Mouse (Mus musculus) neural tube, embryonic 13.5 days (tissue): ENCODE data around the gene Rps7. TPM values are rescaled to one million over a fixed set of nuclear protein-coding genes. Genes with fewer than 3 reads are reported as not detected.

Experiments
- ATAC-seq: fragments of 200-750 bp; cut with Nextera tagmentation; 2 replicates; pipeline ENCODE4 v1.8.0; 2017; ENCODE audit warnings: low read depth, mild to moderate bottlenecking, moderate TSS enrichment, moderate library complexity
- H3K27ac ChIP-seq: fragments of 300-500 bp; sonication (generic); replicated peaks from 2 replicates; pipeline ENCODE4 v1.5.1; 2015; ENCODE audit warnings: moderate library complexity, mild to moderate bottlenecking, inconsistent platforms
- H3K27me3 ChIP-seq: fragments of 300-500 bp; sonication (generic); 2 replicates; pipeline ENCODE4 v1.6.1; 2015; ENCODE audit warnings: mild to moderate bottlenecking, inconsistent platforms
- H3K36me3 ChIP-seq: fragments of 300-500 bp; sonication (generic); 2 replicates; pipeline ENCODE4 v1.6.1; 2015; ENCODE audit warnings: mild to moderate bottlenecking, inconsistent platforms
- H3K4me1 ChIP-seq: fragments of 300-500 bp; sonication (generic); replicated peaks from 2 replicates; pipeline ENCODE4 v1.6.1; 2015; ENCODE audit warnings: inconsistent platforms
- H3K4me2 ChIP-seq: fragments of 300-500 bp; sonication (generic); 2 replicates; pipeline ENCODE4 v1.6.1; 2015; ENCODE audit warnings: inconsistent platforms, mild to moderate bottlenecking, moderate library complexity
- H3K4me3 ChIP-seq: fragments of 300-500 bp; sonication (generic); 2 replicates; pipeline ENCODE4 v1.5.1; 2015; ENCODE audit warnings: mild to moderate bottlenecking, inconsistent platforms
- H3K9ac ChIP-seq: fragments of 300-500 bp; sonication (generic); 2 replicates; pipeline ENCODE4 v1.6.1; 2015; ENCODE audit warnings: moderate library complexity, mild to moderate bottlenecking, inconsistent platforms
- H3K9me3 ChIP-seq: fragments of 300-500 bp; sonication (generic); 2 replicates; pipeline ENCODE4 v1.6.1; 2016; ENCODE audit warnings: inconsistent platforms
- WGBS: fragments of 180-500 bp; shearing (Covaris S2); methylation state at CpG from one replicate; pipeline ENCODE4 v1.1.7; 2015; 5-methylcytosine and 5-hydroxymethylcytosine counted together
- polyA plus RNA-seq: library from polyadenylated mRNA; unstranded; fragments of >200 nt; fragmentation: Nextera tagmentation; extraction: Ambion mirVana; gene quantifications from 2 replicates; pipeline ENCODE4 v1.2.1, GENCODE M21; 2015

The Rps7 gene
- polyA plus RNA-seq, 1 experiment from 2014 or later: 517 TPM

DNA sequence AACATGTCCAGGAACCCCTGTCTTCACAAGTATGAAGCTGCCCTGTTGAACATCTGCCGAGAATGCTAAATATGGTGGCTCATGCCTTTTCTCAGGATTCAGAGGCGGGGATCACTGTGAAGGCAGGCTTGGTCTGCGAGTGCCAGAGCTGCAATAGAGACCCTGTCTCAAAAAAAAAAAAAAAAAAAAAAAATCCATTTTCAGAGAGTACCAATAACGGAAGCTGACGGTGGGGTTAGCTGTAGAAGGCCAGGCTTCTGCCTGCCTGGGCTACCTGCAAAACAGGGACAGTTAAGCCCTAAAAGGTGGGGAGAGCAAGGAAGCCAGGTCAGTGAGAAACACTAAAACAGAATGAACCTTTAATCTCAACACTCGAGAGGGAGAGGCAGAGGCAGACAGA, 790 bp upstream of the Rps7 start:
- 86% methylated on average over 6 of the region's 6 CpGs for WGBS
- Histone ChIP-seq H3K36me3 (peaks cover 25% of the 10 kb centered on the region), H3K4me1 (peaks cover 30% of the 10 kb centered on the region), H3K27ac (no peak overlapping the region), H3K4me2 (peak overlapping the region; percentile 88), H3K27me3 (no peaks in the 10 kb centered on the region), H3K4me3 (peak overlapping the region; percentile 95), H3K9ac (no peak overlapping the region), H3K9me3 (no peaks in the 10 kb centered on the region)
- no peak for ATAC-seq

DNA sequence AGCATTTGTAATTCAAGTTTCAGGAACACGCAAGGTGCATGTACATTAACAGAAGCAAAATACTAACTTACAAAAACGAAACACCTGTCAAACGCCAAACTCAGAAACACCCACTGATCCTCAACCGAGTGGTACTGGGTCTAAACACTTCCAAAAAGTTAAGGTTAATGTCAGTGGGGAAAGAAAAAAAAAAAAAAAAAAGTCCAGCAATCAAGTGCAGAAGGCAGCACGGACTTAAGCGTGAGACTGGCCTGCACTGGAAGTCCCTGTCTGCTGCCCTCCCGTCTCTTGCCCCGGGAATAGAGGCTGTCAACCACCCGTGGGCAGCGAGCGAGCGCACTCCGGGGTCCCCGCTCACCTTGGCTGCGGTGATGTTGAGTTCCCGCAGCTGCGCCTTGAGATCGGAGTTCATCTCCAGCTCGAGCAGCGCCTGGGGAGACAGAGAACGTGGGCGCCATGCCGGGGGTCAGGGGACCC, 657 bp downstream of the Rps7 start:
- Histone ChIP-seq H3K27me3 (no peaks in the 10 kb centered on the region), H3K4me2 (peak overlapping the region; percentile 88), H3K27ac (peak overlapping the region; percentile 89), H3K4me1 (peaks cover 30% of the 10 kb centered on the region), H3K4me3 (peak overlapping the region; percentile 95), H3K9ac (peak overlapping the region; percentile 100), H3K36me3 (peaks cover 39% of the 10 kb centered on the region), H3K9me3 (no peaks in the 10 kb centered on the region)
- peak; percentile 23 for ATAC-seq
- WGBS: 2% methylated on average over 23 of the region's 23 CpGs

DNA sequence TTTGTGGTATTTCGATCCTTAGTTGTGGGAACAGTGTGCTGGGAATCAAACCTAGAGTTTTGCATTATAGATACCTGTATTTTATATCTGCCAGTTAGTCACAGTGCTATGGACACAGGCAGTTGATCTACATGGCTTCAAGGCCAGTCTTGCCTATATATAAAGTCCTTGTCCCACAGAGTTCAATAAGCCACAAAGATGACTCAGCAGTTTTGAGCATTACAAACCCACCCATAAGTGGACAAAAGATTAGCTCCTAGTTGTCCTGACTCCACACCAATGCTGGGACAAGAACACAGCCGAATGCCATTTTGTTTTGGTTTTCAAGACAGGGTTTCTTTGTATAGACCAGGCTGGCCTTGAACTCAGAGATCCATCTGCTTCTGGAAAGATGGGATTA, 7.3 kb downstream of the Rps7 start:
- H3K9ac ChIP-seq: no peak overlapping the region
- no peak for ATAC-seq
- WGBS: 93% methylated on average over 2 of the region's 2 CpGs

DNA sequence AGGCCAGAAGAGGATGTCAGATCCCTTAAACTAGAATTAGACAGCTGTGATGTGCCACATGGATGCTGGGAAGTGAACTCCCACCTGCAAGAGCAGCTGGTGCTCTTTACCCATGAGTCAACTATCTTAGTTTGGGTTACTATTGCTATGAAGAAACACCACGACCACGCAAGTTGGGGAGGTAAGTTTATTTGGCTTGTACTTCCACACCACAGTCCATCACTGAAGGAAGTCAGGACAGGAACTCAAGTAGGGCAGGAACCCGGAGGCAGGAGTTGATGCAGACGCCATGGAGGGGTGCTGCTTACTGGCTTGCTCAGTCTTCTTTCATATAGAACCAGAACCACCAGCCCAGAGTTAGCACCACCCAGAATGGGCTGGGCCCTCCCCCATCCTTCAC, 8.7 kb downstream of the Rps7 start:
- WGBS: 76% methylated on average over 4 of the region's 4 CpGs

More for the DNA sequence above, 7.3 kb downstream of the Rps7 start:
- Histone ChIP-seq H3K4me3 (no peak overlapping the region), H3K36me3 (peaks cover 56% of the 10 kb centered on the region), H3K4me2 (no peak overlapping the region), H3K27ac (no peak overlapping the region), H3K9me3 (no peaks in the 10 kb centered on the region), H3K27me3 (no peaks in the 10 kb centered on the region), H3K4me1 (peaks cover 14% of the 10 kb centered on the region)

DNA sequence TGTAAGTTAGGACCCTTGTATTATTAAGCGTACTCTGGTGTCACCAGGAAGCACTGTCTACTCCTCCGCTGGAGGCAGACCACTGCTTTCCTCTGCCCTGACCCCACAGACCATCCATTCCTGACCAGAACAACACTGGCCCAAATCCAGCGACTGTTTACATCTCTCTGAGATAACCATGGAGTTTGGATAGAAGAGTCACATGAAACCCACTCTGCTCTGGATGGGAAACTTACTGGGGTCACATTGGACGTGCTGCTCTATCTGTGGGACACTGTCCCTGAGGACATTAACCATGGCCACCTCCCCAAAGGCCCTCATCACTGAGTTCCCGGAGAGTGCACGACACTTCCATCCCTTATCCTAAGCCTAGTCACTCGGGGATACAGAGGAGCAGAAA, 10.3 kb downstream of the Rps7 start:
- H3K27me3 ChIP-seq: no peaks in the 10 kb centered on the region
- peaks cover 9% of the 10 kb centered on the region; the same call in 1 of the 2 replicates for H3K4me1 ChIP-seq
- no peaks in the 10 kb centered on the region for H3K9me3 ChIP-seq
- H3K27ac ChIP-seq: no peak overlapping the region
- WGBS: 85% methylated on average over 7 of the region's 7 CpGs
- no peak overlapping the region for H3K9ac ChIP-seq
- ATAC-seq: no peak
- H3K4me3 ChIP-seq: no peak overlapping the region
- no peak overlapping the region for H3K4me2 ChIP-seq
- peaks cover 26% of the 10 kb centered on the region for H3K36me3 ChIP-seq

More for the DNA sequence above, 8.7 kb downstream of the Rps7 start:
- Histone ChIP-seq H3K27ac (no peak overlapping the region), H3K9ac (no peak overlapping the region), H3K9me3 (no peaks in the 10 kb centered on the region), H3K36me3 (peaks cover 43% of the 10 kb centered on the region), H3K4me3 (no peak overlapping the region), H3K4me1 (peaks cover 2% of the 10 kb centered on the region; the same call in 1 of the 2 replicates), H3K27me3 (no peaks in the 10 kb centered on the region), H3K4me2 (no peak overlapping the region)
- no peak for ATAC-seq

DNA sequence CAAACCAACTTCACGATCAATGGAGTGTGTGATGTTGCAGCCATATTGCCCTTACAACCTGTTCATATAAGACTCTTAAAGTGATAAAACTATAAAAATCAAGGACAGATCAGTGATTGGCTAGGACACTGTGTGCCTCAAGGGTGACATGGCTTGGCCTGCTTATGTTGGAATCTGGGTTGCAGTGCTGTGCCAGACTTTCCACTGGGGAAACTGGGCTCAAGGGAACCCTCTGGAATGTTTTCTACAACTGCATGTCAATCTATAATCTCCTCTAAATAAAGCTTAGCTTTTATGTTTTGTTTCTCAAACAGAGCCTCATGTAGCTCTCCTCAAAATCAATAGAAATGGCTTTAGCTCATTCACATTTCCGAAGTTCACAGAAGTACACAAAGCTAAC, 11.5 kb downstream of the Rps7 start:
- H3K9ac ChIP-seq: no peak overlapping the region
- peaks cover 14% of the 10 kb centered on the region for H3K36me3 ChIP-seq
- no peaks in the 10 kb centered on the region for H3K9me3 ChIP-seq
- WGBS: 87% methylated on average over 2 of the region's 2 CpGs
- peaks cover 9% of the 10 kb centered on the region; the same call in 1 of the 2 replicates for H3K4me1 ChIP-seq
- H3K4me3 ChIP-seq: no peak overlapping the region
- ATAC-seq: no peak
- no peaks in the 10 kb centered on the region for H3K27me3 ChIP-seq
- H3K27ac ChIP-seq: no peak overlapping the region
- no peak overlapping the region for H3K4me2 ChIP-seq

DNA sequence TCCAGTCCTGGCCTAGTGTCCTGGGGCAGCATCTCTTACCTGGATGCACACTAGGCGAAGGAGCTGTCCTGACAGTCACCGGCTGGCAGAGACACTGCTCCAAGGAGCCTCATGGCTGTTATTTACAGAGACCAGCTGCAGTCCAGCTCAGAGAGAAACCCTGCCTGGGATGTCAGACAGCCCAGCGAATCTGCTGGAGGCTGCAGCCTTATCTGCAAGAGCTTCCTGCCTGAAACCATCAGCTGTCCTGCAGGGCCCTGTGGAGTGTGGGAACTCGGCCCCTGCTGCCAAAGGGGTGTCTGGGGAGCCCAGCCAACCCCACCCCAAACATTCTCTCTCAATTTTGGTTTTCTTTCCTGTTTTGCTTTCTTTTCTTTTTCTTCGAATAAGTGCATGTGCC, 12.6 kb downstream of the Rps7 start, which contains the start of gene Colec11:
Gene Colec11, minus strand, starts transcription at position 183 of the 400 bp plus-strand sequence.
- H3K4me1 ChIP-seq: peaks cover 9% of the 10 kb centered on the region; the same call in 1 of the 2 replicates
- no peak within 1 kb of the TSS for H3K9ac ChIP-seq
- WGBS: 67% methylated on average over 5 of the region's 5 CpGs
- H3K4me2 ChIP-seq: no peak within 1 kb of the TSS
- peaks cover 4% of the 10 kb centered on the region; the same call in 1 of the 2 replicates for H3K36me3 ChIP-seq
- no peaks in the 10 kb centered on the region for H3K27me3 ChIP-seq
- no peak within 1 kb of the TSS for H3K4me3 ChIP-seq
- no peak for ATAC-seq
- H3K9me3 ChIP-seq: no peaks in the 10 kb centered on the region
- H3K27ac ChIP-seq: no peak within 1 kb of the TSS

DNA sequence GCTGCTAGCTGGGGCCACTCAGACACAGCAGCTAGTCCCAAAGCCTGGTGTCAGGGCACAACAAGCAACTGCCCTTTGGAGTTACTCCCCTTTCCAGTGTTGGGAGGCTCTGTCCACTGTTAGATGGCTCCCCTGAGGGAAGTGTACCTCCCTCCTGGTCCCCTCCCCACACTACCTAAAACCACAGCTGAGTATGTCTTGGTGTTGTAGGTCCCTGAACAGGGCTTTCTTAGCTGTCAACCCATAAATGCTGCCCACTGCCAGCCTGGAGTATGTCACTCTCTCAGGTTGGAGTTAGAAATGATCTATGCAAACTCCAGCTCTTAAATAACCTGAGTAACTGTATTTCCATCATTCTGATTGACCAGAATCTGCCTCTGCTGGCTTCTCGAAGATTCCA, 13.1 kb downstream of the Rps7 start:
- WGBS: 82% methylated on average over 1 of the region's 1 CpGs
- ATAC-seq: no peak
- H3K4me3 ChIP-seq: no peak overlapping the region
- no peak overlapping the region for H3K9ac ChIP-seq
- no peak overlapping the region for H3K27ac ChIP-seq
- H3K9me3 ChIP-seq: no peaks in the 10 kb centered on the region
- H3K4me1 ChIP-seq: peaks cover 9% of the 10 kb centered on the region; the same call in 1 of the 2 replicates
- H3K36me3 ChIP-seq: no peaks in the 10 kb centered on the region
- H3K27me3 ChIP-seq: no peaks in the 10 kb centered on the region
- H3K4me2 ChIP-seq: no peak overlapping the region

DNA sequence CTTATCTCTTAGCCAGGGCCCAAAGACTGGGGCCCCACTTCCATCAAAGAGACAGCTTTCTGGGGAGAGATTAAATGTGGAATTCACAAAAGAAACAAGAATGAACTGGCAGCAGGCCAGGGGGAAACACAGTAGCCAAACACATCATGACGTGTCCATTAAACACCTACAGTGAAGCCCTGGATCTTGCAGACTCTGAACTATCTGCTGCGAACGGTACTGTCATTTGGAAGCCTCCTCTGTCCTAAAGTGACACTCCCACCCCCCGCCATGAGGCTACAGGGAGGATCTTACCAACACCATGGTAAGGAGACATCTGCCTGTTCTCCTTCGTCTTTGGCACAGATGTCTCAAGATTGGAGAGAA, 13.6 kb downstream of the Rps7 start:
- 52% methylated on average over 5 of the region's 5 CpGs for WGBS
- H3K9me3 ChIP-seq: no peaks in the 10 kb centered on the region
- H3K4me1 ChIP-seq: peaks cover 9% of the 10 kb centered on the region; the same call in 1 of the 2 replicates
- H3K27me3 ChIP-seq: no peaks in the 10 kb centered on the region
- no peak overlapping the region for H3K9ac ChIP-seq
- no peak overlapping the region for H3K27ac ChIP-seq
- H3K4me2 ChIP-seq: no peak overlapping the region
- no peak for ATAC-seq
- H3K36me3 ChIP-seq: no peaks in the 10 kb centered on the region
- no peak overlapping the region for H3K4me3 ChIP-seq

DNA sequence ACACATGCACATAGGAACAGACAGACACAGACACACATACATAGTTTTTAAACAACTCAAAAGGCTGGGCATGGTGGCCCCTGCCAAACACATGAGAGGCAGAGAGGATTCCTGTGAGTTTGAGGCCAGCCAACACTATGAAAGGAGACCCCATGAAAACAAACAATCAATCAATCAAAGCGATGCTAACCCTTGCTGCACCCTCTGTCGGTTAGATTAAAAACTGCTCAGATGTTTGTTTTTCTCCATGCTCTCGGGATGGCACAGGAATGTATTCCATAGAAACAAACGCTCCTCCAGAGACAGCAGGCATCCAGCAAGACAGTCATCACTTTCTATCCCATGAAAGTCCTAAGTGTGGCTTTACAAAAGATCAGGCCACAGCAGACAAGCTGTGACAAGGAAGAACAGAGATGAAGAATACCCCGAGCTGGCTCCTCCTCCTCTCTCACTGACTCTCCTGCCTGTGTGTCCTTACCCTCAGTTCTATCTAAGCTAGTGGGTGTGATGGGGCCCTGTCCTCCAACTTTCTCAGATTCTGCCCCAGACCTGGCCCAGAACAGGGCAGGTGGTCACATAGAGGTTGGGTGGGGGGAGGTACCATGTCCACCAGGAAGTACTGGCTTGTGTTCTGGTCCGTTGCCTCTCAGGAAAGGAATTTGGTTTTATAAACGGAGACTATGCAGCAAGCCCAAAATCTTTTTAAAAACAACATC, 14.1 kb downstream of the Rps7 start:
- Histone ChIP-seq H3K27ac (no peak overlapping the region), H3K4me1 (peaks cover 9% of the 10 kb centered on the region; the same call in 1 of the 2 replicates), H3K9ac (no peak overlapping the region), H3K27me3 (no peaks in the 10 kb centered on the region), H3K4me3 (no peak overlapping the region), H3K36me3 (no peaks in the 10 kb centered on the region), H3K4me2 (no peak overlapping the region), H3K9me3 (no peaks in the 10 kb centered on the region)
- ATAC-seq: no peak
- 41% methylated on average over 7 of the region's 7 CpGs for WGBS

DNA sequence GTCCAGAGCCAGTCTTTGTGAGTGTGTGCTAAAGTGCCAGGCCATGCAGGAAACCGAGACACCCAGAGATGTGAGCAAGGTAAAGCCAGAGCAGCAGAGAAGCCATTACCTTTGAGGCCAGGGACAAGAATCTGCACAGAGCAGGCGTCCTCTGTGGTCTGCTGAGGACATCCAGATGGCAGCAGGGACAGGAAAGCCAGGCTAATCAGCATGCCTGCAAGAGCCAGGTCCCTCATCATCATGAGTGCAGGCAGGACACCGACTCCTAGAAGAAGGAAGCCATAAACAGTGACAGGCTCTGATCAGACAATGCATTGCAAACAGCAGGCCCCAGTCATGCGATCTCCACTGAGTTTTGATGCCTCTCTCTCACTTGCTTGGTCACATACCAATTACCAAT, 18.5 kb downstream of the Rps7 start:
- Histone ChIP-seq H3K4me1 (peaks cover 12% of the 10 kb centered on the region; the same call in 1 of the 2 replicates), H3K4me2 (no peak overlapping the region), H3K9ac (no peak overlapping the region), H3K27me3 (no peaks in the 10 kb centered on the region), H3K9me3 (no peaks in the 10 kb centered on the region), H3K36me3 (no peaks in the 10 kb centered on the region), H3K4me3 (no peak overlapping the region), H3K27ac (no peak overlapping the region)
- no peak for ATAC-seq
- 61% methylated on average over 4 of the region's 4 CpGs for WGBS

DNA sequence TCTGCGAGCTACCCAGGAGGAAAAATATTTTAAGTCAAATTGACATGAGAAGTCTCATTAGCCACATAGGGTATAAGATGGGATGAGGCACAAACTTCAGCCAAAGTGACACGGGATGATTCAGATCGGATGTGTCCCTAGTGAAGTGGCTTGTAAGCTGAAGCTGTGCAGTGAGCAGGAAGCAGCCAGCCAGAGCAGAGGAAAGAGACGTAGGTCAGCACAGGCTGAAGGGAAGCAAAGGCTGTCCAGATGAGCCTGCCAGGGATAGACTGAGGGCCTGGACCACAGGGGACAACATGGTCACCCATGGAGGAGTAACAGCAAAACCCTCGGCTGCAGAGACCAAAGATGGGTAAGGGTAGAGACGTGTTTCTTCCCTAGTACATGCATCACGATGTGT, 21.4 kb downstream of the Rps7 start:
- Histone ChIP-seq H3K4me3 (no peak overlapping the region), H3K9ac (no peak overlapping the region), H3K36me3 (no peaks in the 10 kb centered on the region), H3K27me3 (no peaks in the 10 kb centered on the region), H3K4me1 (0 out of 2 replicates have a peak, but pooled peaks cover 3% of the 10 kb centered on the region), H3K27ac (no peak overlapping the region), H3K9me3 (no peaks in the 10 kb centered on the region), H3K4me2 (no peak overlapping the region)
- ATAC-seq: no peak
- 82% methylated on average over 7 of the region's 7 CpGs for WGBS

DNA sequence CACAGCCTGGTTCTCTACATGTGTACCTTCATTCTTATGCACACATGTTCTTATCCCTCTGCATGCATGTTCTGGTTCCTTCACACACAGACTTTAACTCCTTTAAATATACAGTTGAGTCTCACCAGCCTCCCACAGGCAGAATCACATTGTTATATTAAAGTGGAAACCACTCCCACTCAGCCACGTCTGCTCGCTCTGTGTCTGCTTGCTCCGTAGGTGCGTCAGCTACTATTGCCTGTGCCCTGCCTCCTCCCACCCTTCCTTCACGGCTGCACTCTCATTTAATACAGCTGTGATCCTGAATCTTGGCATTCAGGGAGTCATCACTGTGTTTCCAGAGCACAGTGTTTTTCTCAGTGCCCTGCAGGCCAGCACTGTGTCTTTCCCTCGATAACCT, 23.4 kb downstream of the Rps7 start:
- H3K9ac ChIP-seq: no peak overlapping the region
- ATAC-seq: no peak

More for the DNA sequence above, 23.4 kb downstream of the Rps7 start:
- 66% methylated on average over 6 of the region's 6 CpGs for WGBS
- H3K27ac ChIP-seq: no peak overlapping the region
- H3K9me3 ChIP-seq: no peaks in the 10 kb centered on the region
- no peaks in the 10 kb centered on the region for H3K36me3 ChIP-seq
- H3K27me3 ChIP-seq: no peaks in the 10 kb centered on the region
- peaks cover 16% of the 10 kb centered on the region for H3K4me1 ChIP-seq
- H3K4me2 ChIP-seq: no peak overlapping the region
- no peak overlapping the region for H3K4me3 ChIP-seq
